In genomic region chr8:105835318-105835717, GRCm38 (mm10) we compare ENCODE assay signal across 8 mouse cellular contexts. TPM values are rescaled to one million over a fixed set of nuclear protein-coding genes. Genes with fewer than 3 reads are reported as not detected.
A peak's percentile ranks its signal among the peaks of the same experiment; 100 is the strongest.
DNase-seq lines count a peak whose midpoint lies in the region; ATAC-seq lines count a peak whose summit lies in the region.

No protein-coding gene starts in this region.

- no peak overlapping the region for H3K4me3 ChIP-seq in neural tube, embryonic 15.5 days (replicated peaks)
- no peak overlapping the region for H3K4me3 ChIP-seq in liver, embryonic 16.5 days (ENCODE audit: low read depth, low read length)

- H3K27ac ChIP-seq in neural tube, embryonic 15.5 days (replicated peaks) = no peak overlapping the region
- H3K27ac ChIP-seq in liver, embryonic 16.5 days (ENCODE audit: low read length) = peak overlapping the region; percentile 65

- peak; percentile 54 for DNase-seq in neural tube, embryonic 10.5 days (ENCODE audit: extremely low spot score, low spot score)
- peak; percentile 87 for DNase-seq in adrenal gland, postnatal 10 days
- peak; percentile 50 to 60 for DNase-seq in frontal cortex, postnatal 25 days (ENCODE audit: low spot score in 2 of 2)
- peak; percentile 91 for DNase-seq in kidney, adult 9 months
- peak; percentile 53 for DNase-seq in right cerebral cortex, postnatal 14 days
- peak; percentile 67 to 76 for DNase-seq in urinary bladder, postnatal 36 days (ENCODE audit: low spot score in 2 of 2)

- no peaks in the 10 kb centered on the region for H3K9me3 ChIP-seq in neural tube, embryonic 15.5 days (replicated peaks)
- no peaks in the 10 kb centered on the region for H3K9me3 ChIP-seq in liver, embryonic 16.5 days (replicated peaks; ENCODE audit: control insufficient read depth, low read length)

- H3K36me3 ChIP-seq in neural tube, embryonic 15.5 days = no peaks in the 10 kb centered on the region
- H3K36me3 ChIP-seq in liver, embryonic 16.5 days (ENCODE audit: control insufficient read depth, insufficient read depth) = no peaks in the 10 kb centered on the region

- 34% methylated on average over 11 of the region's 11 CpGs for WGBS in neural tube, embryonic 15.5 days
- 19% methylated on average over 11 of the region's 11 CpGs for WGBS in liver, embryonic 16.5 days (ENCODE audit: insufficient replicate concordance)

- H3K9ac ChIP-seq in neural tube, embryonic 15.5 days (replicated peaks) = no peak overlapping the region
- H3K9ac ChIP-seq in liver, embryonic 16.5 days (ENCODE audit: low read depth, low read length) = no peak overlapping the region; the same call in 1 of the 2 replicates

- no peaks in the 10 kb centered on the region for H3K27me3 ChIP-seq in neural tube, embryonic 15.5 days (replicated peaks)
- no peaks in the 10 kb centered on the region; the same call in 1 of the 2 replicates for H3K27me3 ChIP-seq in liver, embryonic 16.5 days (ENCODE audit: control insufficient read depth, insufficient read depth, low read depth, low read length)

- ATAC-seq in neural tube, embryonic 15.5 days (ENCODE audit: low FRiP score) = no peak
- peak; percentile 58 for ATAC-seq in liver, embryonic 16.5 days (ENCODE audit: low read depth)

- no peak overlapping the region for H3K4me2 ChIP-seq in neural tube, embryonic 15.5 days
- peak overlapping the region; percentile 36; the same call in 1 of the 2 replicates for H3K4me2 ChIP-seq in liver, embryonic 16.5 days (ENCODE audit: low read depth, low read length)

- H3K4me1 ChIP-seq in neural tube, embryonic 15.5 days = no peaks in the 10 kb centered on the region
- H3K4me1 ChIP-seq in liver, embryonic 16.5 days (ENCODE audit: control insufficient read depth, low read depth, low read length) = peaks cover 30% of the 10 kb centered on the region

RNA-seq across cellular contexts. Expression of gene Tsnaxip1, which starts 7.8 kb away (rescaled TPM):
- polyA plus RNA-seq in neural tube, embryonic 15.5 days (2015; fragmentation: Nextera tagmentation; extraction: Ambion mirVana) = 0.28 and 0.47 TPM in 2 replicates
- total RNA-seq in adrenal gland, postnatal 10 days (2021) = not detected
- 0.07 TPM in 2 replicates for polyA plus RNA-seq in liver, embryonic 16.5 days (2015; fragmentation: Nextera tagmentation; extraction: Ambion mirVana)

RNA-seq across cellular contexts. Expression of gene Ranbp10, which starts 8.2 kb away (rescaled TPM):
- polyA plus RNA-seq in neural tube, embryonic 15.5 days (2015; fragmentation: Nextera tagmentation; extraction: Ambion mirVana) = 9.9 and 10.4 TPM in 2 replicates
- 10 to 100 TPM; 25.4 to 30.0 TPM for total RNA-seq in adrenal gland, postnatal 10 days (2021)
- polyA plus RNA-seq in liver, embryonic 16.5 days (2015; fragmentation: Nextera tagmentation; extraction: Ambion mirVana) = 44.3 and 50.1 TPM in 2 replicates

RNA-seq across cellular contexts. Expression of gene Cenpt, which starts 17.8 kb away (rescaled TPM):
- 47.5 and 49.3 TPM in 2 replicates for polyA plus RNA-seq in neural tube, embryonic 15.5 days (2015; fragmentation: Nextera tagmentation; extraction: Ambion mirVana)
- 10 to 100 TPM in 1 of 2 experiments, 1 to 10 TPM in 1; 7.6 to 10.4 TPM for total RNA-seq in adrenal gland, postnatal 10 days (2021)
- 19.1 and 20.5 TPM in 2 replicates for polyA plus RNA-seq in liver, embryonic 16.5 days (2015; fragmentation: Nextera tagmentation; extraction: Ambion mirVana)

RNA-seq across cellular contexts. Expression of gene Thap11, which starts 19.6 kb away (rescaled TPM):
- polyA plus RNA-seq in neural tube, embryonic 15.5 days (2015; fragmentation: Nextera tagmentation; extraction: Ambion mirVana) = 55.8 and 58.3 TPM in 2 replicates
- total RNA-seq in adrenal gland, postnatal 10 days (2021) = 10 to 100 TPM; 28.3 to 32.0 TPM
- polyA plus RNA-seq in liver, embryonic 16.5 days (2015; fragmentation: Nextera tagmentation; extraction: Ambion mirVana) = 25.4 and 26.4 TPM in 2 replicates

RNA-seq across cellular contexts. Expression of gene Nutf2, which starts 25.1 kb away (rescaled TPM):
- polyA plus RNA-seq in neural tube, embryonic 15.5 days (2015; fragmentation: Nextera tagmentation; extraction: Ambion mirVana) = 145 and 174 TPM in 2 replicates
- 10 to 100 TPM; 39.1 to 40.1 TPM for total RNA-seq in adrenal gland, postnatal 10 days (2021)
- 88.9 and 95.7 TPM in 2 replicates for polyA plus RNA-seq in liver, embryonic 16.5 days (2015; fragmentation: Nextera tagmentation; extraction: Ambion mirVana)
